Mouse (Mus musculus) stomach, embryonic 16.5 days (tissue): Measurements from ENCODE around the gene Enpp1. TPM values are rescaled to one million over a fixed set of nuclear protein-coding genes. Genes with fewer than 3 reads are reported as not detected.

Experiments used
- ATAC-seq: fragments of 200-750 bp; cut with Nextera tagmentation; 2 replicates; pipeline ENCODE4 v1.8.0; 2017; ENCODE audit warnings: moderate number of reproducible peaks, moderate TSS enrichment; ENCODE audit not compliant: insufficient read depth, low FRiP score
- H3K27ac ChIP-seq: fragments of 300-500 bp; sonication (generic); 2 replicates; pipeline ENCODE4 v1.5.1; 2014; ENCODE audit warnings: low read length
- H3K27me3 ChIP-seq: fragments of 300-500 bp; sonication (generic); 2 replicates; pipeline ENCODE4 v1.6.1; 2014; ENCODE audit warnings: low read length, control low read depth, mixed read lengths; ENCODE audit not compliant: control insufficient read depth, insufficient read depth
- H3K36me3 ChIP-seq: fragments of 300-500 bp; sonication (generic); 2 replicates; pipeline ENCODE4 v1.6.1; 2014; ENCODE audit warnings: low read length; ENCODE audit not compliant: control insufficient read depth, insufficient read depth
- H3K4me1 ChIP-seq: fragments of 300-500 bp; sonication (generic); 2 replicates; pipeline ENCODE4 v1.6.1; 2014; ENCODE audit warnings: low read length, control low read depth, mixed read lengths; ENCODE audit not compliant: control insufficient read depth, insufficient read depth
- H3K4me2 ChIP-seq: fragments of 300-500 bp; sonication (generic); 2 replicates; pipeline ENCODE4 v1.6.1; 2014; ENCODE audit warnings: low read depth, low read length, mixed read lengths
- H3K4me3 ChIP-seq: fragments of 300-500 bp; sonication (generic); replicated peaks from 2 replicates; pipeline ENCODE4 v1.5.1; 2014; ENCODE audit warnings: mild to moderate bottlenecking, low read length
- H3K9ac ChIP-seq: fragments of 300-500 bp; sonication (generic); 2 replicates; pipeline ENCODE4 v1.6.1; 2014; ENCODE audit warnings: low read length
- H3K9me3 ChIP-seq: fragments of 300-500 bp; sonication (generic); replicated peaks from 2 replicates; pipeline ENCODE4 v1.6.1; 2016; ENCODE audit warnings: low read length, control low read depth; ENCODE audit not compliant: control insufficient read depth
- WGBS: fragments of 180-500 bp; shearing (Covaris S2); extraction: QIAGEN DNeasy Blood & Tissue Kit; methylation state at CpG from one replicate; pipeline ENCODE4 v1.1.7; 2014; 5-methylcytosine and 5-hydroxymethylcytosine counted together
- polyA plus RNA-seq: library from polyadenylated mRNA; unstranded; fragments of >200 nt; fragmentation: Nextera tagmentation; extraction: Ambion mirVana; gene quantifications from 2 replicates; pipeline ENCODE4 v1.2.1, GENCODE M21; 2015

Enpp1 gene
- polyA plus RNA-seq = 7.1 and 7.6 TPM in 2 replicates

DNA sequence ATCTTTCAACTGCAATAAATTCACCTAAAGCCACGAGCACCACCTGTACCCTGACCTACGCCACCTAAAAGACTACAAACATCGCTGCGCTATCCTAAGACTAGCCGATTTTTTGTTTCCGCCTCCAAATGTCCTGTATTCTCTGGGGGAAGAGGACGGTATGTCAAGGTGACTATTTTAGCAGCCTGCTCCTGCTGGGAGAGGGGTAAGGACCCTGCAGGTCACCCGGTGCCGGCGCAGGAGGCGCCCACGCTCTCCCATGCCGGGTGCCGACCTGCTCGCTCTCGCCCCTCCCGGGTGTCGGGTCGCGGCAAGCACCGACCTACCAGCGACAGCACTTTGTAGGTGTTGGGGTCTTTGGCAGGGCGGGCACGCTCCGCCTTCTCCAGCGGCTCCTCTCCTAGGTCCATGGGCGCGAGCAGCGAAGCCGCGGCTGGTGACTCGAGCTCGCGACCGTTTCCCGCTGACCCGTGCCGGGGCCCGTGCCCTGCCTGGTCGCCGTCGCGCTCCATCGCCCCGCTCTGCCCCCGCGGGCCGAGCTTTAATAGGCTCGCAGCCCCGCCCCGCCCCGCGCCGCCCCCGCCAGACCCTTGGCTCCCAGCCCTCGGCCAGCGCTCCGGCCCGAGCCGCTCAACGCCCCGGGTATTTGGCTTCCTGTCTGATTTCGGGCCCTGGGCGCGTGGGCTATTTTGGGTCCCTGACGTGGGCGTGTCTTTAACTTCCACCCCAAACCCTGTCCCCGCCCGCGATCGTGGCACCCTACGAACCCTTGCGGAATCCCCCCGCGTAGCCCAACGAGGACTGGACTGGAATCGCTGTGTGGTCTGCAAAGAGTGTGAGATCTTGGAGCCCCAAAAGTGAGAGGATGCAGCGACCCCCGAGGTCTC is at the start of gene Enpp1:
Enpp1 (minus strand) TSS at position 680 of the 887 bp plus-strand sequence.
- Histone ChIP-seq H3K4me3 (peak within 1 kb of the TSS; percentile 77), H3K4me2 (peak within 1 kb of the TSS; percentile 98), H3K9me3 (no peaks in the 10 kb centered on the region), H3K27ac (no peak within 1 kb of the TSS), H3K4me1 (peaks cover 3% of the 10 kb centered on the region; the same call in 1 of the 2 replicates), H3K36me3 (no peaks in the 10 kb centered on the region), H3K9ac (peak within 1 kb of the TSS; percentile 79), H3K27me3 (no peaks in the 10 kb centered on the region)
- under 1% methylated on average over 69 of the region's 79 CpGs for WGBS
- peak; percentile 87 for ATAC-seq

- Histone ChIP-seq H3K27me3 (no peaks in the 10 kb centered on the region), H3K9ac (no peak overlapping the region), H3K4me3 (no peak overlapping the region), H3K4me1 (no peaks in the 10 kb centered on the region), H3K27ac (no peak overlapping the region), H3K4me2 (no peak overlapping the region), H3K36me3 (no peaks in the 10 kb centered on the region), H3K9me3 (no peaks in the 10 kb centered on the region)
- 59% methylated on average over 8 of the region's 8 CpGs for WGBS
- no peak for ATAC-seq
These were observed 46.5 kb upstream of the Enpp1 start for GRCm38 (mm10) chr10:24758326-24758915.

DNA sequence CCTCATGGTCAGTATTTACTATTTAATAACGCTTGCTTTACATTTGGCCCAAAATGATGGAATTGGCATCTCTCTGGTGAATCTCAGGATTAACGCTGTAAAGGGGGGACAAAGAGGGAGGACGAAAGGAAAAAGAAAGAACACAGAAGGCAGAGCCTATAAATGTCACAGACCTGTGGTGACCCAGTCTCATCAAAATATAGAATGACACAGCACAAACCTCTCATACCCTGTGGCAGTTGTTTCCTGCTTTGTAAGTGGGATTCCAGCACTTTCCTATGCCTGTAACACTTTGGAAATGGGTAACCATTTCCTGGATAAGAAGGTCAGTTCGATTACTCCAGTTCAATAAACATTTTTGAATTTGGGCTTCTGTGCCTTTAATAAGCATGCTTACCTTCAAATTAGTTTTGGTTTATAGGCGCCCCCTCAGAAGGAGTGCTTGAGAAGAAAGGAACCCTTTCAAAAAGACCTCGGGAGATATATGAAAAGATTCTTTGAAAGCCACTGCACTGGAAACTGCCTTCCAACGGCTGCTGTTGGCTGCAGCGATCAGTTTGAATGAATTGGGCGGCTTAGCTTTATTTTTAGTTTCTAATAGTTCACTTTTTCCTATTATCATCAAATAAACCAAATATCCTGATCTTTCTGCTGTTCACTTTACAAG is 43.0 kb upstream of the Enpp1 start:
- H3K27me3 ChIP-seq = no peaks in the 10 kb centered on the region
- no peak overlapping the region for H3K9ac ChIP-seq
- H3K36me3 ChIP-seq = no peaks in the 10 kb centered on the region
- no peak for ATAC-seq
- peak overlapping the region; percentile 40; the same call in 1 of the 2 replicates for H3K4me3 ChIP-seq
- no peaks in the 10 kb centered on the region for H3K4me1 ChIP-seq
- peak overlapping the region; percentile 48 for H3K4me2 ChIP-seq
- no peak overlapping the region for H3K27ac ChIP-seq
- 64% methylated on average over 9 of the region's 9 CpGs for WGBS
- H3K9me3 ChIP-seq = no peaks in the 10 kb centered on the region

DNA sequence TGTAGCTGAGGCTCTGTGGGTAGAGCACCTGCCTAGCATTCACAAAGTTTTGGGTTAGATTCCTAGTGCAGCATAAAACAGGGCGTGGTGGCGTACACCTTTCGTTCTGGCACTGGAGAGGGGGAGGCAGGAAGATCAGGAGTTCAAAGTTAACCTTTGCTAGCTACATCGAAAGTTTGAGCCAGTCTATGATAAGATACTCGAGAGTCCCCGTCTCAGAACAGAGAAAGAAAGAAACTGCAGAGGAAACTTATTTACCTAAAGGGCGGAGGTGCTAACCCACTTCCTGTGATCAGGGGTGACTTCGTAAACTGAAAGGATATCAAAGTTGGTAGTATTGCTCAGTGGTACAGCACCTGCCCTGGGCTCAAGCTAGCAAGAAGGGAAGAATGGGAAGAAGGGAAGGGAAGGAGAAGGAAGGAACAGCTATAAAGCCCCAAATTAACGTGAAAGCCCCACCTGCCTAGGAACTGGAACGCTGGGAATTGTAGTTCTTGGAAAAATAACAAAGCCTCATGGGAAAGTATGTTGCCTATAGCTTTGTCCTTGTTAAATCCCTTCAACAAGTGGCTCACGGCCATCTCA is 42.4 kb upstream of the Enpp1 start:
- peak overlapping the region; percentile 82 for H3K27ac ChIP-seq
- 40% methylated on average over 11 of the region's 11 CpGs for WGBS
- no peaks in the 10 kb centered on the region for H3K27me3 ChIP-seq
- H3K9me3 ChIP-seq = no peaks in the 10 kb centered on the region
- H3K4me2 ChIP-seq = peak overlapping the region; percentile 48
- H3K4me3 ChIP-seq = peak overlapping the region; percentile 40
- ATAC-seq = peak; percentile 64; the same call in 1 of the 2 replicates
- peak overlapping the region; percentile 55; the same call in 1 of the 2 replicates for H3K9ac ChIP-seq
- H3K4me1 ChIP-seq = no peaks in the 10 kb centered on the region
- H3K36me3 ChIP-seq = no peaks in the 10 kb centered on the region

- Histone ChIP-seq H3K27me3 (no peaks in the 10 kb centered on the region), H3K4me2 (peak overlapping the region; percentile 48), H3K9me3 (no peaks in the 10 kb centered on the region), H3K4me1 (no peaks in the 10 kb centered on the region), H3K27ac (peak overlapping the region; percentile 82), H3K36me3 (no peaks in the 10 kb centered on the region), H3K4me3 (peak overlapping the region; percentile 40), H3K9ac (peak overlapping the region; percentile 55; the same call in 1 of the 2 replicates)
- ATAC-seq = peak; percentile 39; the same call in 1 of the 2 replicates
- 49% methylated on average over 16 of the region's 16 CpGs for WGBS
These were observed 41.7 kb upstream of the Enpp1 start for GRCm38 (mm10) chr10:24753536-24754250.

- peaks cover 4% of the 10 kb centered on the region for H3K4me1 ChIP-seq
- H3K9me3 ChIP-seq = no peaks in the 10 kb centered on the region
- no peak overlapping the region for H3K4me2 ChIP-seq
- H3K27ac ChIP-seq = no peak overlapping the region
- 74% methylated on average over 13 of the region's 13 CpGs for WGBS
- ATAC-seq = no peak
- no peaks in the 10 kb centered on the region for H3K27me3 ChIP-seq
- H3K4me3 ChIP-seq = no peak overlapping the region
- H3K36me3 ChIP-seq = no peaks in the 10 kb centered on the region
- no peak overlapping the region for H3K9ac ChIP-seq
These were observed 31.1 kb upstream of the Enpp1 start for GRCm38 (mm10) chr10:24742950-24743487.

GRCm38 (mm10) chr10:24741229-24742198 is 29.6 kb upstream of the Enpp1 start:
- H3K4me1 ChIP-seq = peaks cover 4% of the 10 kb centered on the region
- H3K4me3 ChIP-seq = no peak overlapping the region
- ATAC-seq = no peak
- H3K27ac ChIP-seq = no peak overlapping the region
- WGBS = 29% methylated on average over 7 of the region's 7 CpGs
- H3K4me2 ChIP-seq = no peak overlapping the region
- no peaks in the 10 kb centered on the region for H3K36me3 ChIP-seq
- no peaks in the 10 kb centered on the region for H3K9me3 ChIP-seq
- no peak overlapping the region for H3K9ac ChIP-seq
- no peaks in the 10 kb centered on the region for H3K27me3 ChIP-seq
